Mouse (Mus musculus): Measurements from ENCODE around the gene Dock11. TPM values are rescaled to one million over a fixed set of nuclear protein-coding genes. Genes with fewer than 3 reads are reported as not detected.

Dock11 gene
- total RNA-seq (2014; fragmentation: Nextera tagmentation) (25.2 and 35.5 TPM in 2 replicates), total RNA-seq (2017) (53.4 and 92.5 TPM in 2 replicates)

DNA sequence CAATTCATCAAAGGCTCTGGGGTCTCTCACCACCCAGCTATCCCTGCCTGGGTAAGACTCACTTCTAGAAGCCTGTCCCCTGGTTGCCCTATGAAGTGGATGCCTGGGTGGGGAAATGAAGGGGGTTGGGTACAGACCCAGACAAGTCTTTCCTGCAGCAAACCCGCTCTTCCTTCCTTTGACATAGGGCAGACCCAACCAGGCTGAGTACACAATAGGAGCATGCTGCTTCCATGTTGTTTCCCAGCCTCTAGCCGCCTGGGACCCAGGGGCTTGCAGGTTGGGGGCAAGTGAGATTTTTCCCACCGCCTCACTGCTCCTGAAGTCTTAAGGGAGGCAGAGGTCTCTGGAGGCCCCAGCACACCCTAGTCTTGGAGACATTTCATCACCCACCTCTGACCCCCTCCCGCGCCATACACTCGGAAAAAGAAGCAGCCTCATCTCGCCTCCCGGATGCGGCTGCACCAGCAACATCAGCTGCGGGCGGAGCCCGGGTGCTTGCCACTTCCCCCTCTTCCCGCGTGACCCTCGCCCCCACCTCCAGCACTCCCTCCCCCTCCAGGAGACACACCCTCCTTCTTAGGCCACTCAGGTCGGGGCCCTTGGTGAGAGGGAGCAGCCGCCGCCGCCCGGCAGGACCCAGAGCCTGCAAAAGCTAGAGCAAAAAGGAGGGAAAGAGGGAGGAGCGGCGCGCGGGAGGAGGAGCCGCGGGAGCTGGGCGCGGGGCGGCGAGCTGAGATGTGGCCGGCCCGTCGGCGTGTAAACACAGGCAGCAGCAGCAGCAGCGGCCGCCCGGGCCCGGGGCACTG is at the start of gene Dock11:
Dock11 (plus strand) TSS at position 746 of the 809 bp plus-strand sequence.
- ATAC-seq (replicated peaks; ENCODE audit: low FRiP score, low TSS enrichment, poor library complexity, severe bottlenecking) = peak; percentile 88

DNA sequence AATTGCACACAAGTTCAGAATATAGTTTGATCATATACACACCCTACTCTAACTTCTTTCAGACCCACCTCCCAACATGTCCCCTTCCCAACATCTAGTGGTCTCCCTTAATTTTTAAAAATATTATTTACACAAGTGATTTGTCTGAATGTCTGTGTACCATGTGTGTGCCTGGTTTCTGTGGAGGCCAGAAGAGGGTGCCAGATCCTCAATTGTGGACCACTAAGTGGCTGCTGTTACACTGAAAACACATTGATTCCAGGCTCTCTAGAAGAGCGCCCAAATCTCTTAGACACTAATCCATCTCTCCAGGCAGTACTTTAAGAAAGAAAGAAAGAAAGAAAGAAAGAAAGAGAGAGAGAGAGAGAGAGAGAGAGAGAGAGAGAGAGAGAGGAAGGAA is 8.9 kb upstream of the Dock11 start:
- ATAC-seq (replicated peaks; ENCODE audit: low FRiP score, low TSS enrichment, poor library complexity, severe bottlenecking) = no peak

DNA sequence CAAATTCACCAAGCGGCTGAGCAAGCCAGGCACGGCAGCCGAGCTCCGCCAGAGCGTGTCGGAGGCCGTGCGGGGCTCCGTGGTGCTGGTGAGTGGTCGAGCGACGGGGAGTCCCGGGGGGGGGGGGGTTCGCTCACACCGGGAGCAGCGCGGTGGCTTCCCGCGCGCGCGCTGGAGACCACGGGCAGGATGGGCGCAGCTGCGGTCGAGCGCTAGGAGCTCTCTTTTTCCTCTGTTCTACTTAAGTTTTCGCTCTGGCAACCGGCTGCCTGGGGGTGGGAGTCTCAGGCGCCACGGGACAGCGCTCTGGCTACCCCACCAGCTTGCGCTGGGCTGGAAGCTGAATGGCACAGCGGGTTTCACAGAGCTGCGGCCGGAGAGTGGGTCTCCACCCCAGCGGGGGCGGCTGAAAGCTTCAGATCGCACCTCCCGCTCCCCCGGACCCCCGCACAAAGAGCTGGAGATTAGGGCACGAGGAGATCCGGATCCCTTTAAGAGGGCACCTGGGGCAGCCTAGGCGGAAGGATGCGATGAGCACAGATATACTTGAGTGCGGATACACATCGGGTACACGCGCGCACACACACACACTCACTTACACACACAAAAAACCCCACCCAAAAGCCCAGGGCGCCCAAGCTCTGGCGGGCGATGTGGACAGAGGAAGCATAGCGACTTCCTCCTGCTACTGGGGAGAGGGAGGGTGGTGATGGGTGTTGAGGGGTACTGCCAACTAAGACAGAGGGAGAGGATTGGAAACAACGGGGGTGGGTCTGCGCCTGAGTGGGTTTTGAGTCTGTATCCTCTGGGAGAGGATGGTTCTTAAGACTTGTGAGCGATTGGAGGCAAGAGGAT is 540 bp downstream of the Dock11 start:
- ATAC-seq (replicated peaks; ENCODE audit: low FRiP score, low TSS enrichment, poor library complexity, severe bottlenecking) = peak; percentile 37; the same call in 1 of the 2 replicates

DNA sequence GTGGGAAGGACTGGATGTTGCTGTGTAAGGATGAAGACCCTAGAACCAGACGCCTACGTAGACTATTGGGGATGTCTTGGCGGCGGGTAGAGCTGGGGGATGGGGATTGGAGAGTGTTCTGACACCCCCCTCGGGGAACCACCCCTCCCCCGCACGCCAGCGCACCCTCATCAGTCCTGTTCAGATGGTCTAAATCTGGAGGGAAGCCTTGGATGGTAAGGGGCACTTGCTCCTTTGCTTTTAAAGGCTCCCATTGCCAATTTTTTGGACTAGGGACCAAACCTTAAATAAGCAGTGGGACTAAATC is 1.1 kb downstream of the Dock11 start:
- no peak for ATAC-seq (replicated peaks; ENCODE audit: low FRiP score, low TSS enrichment, poor library complexity, severe bottlenecking)

DNA sequence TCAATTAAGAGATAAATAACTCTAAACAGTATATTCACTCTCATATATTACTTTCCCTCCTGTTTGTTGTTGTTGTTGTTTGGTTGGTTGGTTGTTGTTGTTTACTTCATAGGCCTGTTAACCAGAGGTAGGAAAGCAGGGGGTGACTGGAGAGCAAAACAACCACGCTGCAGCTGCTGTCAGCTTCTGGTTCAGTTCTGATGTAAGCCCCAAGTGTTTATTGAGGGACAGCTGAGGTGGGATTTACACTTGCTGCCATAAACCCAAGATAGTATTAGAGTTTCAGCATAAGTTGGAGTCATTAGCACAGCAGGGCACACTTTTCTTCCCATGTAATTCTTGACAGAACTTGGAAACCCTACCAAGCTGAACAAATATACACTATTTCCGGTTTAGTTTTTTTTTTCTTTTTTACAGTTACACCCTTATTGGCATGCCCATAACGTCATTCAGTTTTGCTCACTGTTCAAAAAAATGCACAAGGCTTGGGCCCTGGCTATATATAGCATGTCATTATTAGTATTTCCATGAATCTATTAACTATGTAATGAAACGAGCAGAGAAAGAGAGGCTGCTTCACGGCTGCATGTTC is 3.0 kb downstream of the Dock11 start:
- no peak for ATAC-seq (replicated peaks; ENCODE audit: low FRiP score, low TSS enrichment, poor library complexity, severe bottlenecking)

DNA sequence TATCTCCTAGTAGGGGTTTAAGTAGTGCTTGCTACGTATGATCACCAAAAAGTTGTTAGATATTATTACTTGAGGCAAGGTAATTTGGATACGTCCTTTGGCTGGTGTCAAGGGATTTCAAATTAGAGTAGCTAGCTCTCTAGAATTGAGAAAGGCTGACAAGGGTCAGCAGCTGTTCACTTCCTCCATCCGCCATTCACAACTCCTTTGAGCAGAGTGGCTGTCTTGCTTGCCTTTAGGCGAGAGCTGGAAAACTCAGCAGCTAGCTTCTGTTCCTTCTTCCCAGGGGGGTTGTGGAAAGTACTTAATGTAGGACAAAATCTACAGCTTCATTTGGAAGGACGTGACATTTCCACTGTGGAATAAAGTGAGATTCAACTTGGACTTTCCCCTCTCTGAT is 3.7 kb downstream of the Dock11 start:
- no peak for ATAC-seq (replicated peaks; ENCODE audit: low FRiP score, low TSS enrichment, poor library complexity, severe bottlenecking)

DNA sequence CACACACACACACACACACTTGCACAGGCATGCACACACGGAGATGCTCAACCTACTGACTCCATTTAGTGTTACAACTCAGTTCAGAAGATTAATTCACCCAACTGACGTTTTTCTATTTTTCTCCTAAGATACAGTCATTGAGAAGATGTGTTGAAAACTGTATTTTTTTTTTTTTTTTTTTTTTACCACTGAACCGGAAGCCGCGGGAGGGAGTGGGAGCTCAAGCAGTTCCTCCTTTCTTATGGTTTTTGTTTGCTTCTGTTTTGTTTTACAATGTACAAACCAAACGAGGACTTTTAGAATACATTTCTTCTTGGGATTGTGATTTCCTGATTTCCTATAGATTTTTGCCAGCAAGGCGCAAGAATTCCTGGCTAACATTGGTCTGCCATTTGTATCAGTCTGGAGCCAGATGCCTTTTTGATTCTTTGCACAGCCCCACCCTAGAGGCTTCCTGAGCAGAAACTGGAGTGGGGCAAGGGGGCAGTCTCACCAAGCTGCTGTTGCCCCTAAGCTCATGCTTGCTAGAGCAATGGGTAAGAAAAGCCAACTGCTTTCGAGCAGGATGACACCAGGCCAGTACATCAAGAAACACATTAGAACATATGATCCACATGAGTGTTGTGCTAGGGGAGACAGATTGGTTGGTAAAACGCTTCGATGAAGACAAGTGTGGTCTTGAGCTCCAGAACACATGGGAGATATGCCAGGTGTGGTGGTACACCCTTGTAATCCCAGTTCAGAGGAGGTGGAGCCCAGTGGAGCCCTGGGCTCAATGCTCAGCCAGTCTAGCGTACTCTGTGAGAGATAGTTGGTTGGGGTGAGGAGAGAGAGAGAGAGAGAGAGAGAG is 9.2 kb downstream of the Dock11 start:
- peak; percentile 55 for ATAC-seq (replicated peaks; ENCODE audit: low FRiP score, low TSS enrichment, poor library complexity, severe bottlenecking)

DNA sequence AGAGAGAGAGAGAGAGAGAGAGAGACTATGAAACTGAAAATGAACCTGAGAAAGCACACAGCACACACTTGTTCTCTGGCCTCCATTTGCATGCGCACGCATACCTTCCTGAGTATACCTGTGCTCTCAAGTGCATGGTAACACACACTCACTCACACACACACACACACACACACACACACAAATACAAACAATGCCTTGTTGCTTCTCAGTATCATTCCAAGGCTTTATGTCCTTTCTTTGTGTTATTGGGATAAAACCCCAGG is 9.8 kb downstream of the Dock11 start:
- no peak for ATAC-seq (replicated peaks; ENCODE audit: low FRiP score, low TSS enrichment, poor library complexity, severe bottlenecking)

DNA sequence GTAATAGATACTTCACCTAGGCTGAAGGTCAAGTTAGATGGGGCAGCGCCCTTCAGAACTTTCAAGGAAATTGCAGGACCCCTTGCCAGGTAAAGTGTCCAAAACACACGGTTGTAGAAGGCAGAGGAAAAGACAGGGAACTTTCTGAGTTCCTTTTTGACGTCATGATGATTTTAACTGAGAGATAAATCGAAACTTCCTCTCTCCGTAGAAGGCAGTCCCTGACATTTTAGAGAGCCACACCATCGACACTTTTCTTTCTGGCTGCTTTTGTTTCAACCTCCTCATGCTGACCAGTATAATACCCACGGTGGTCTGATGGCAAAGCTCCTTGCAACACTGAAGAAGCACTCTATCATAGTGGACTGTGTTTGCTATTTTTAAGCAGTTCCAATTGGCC is 15.7 kb downstream of the Dock11 start:
- no peak for ATAC-seq (replicated peaks; ENCODE audit: low FRiP score, low TSS enrichment, poor library complexity, severe bottlenecking)

DNA sequence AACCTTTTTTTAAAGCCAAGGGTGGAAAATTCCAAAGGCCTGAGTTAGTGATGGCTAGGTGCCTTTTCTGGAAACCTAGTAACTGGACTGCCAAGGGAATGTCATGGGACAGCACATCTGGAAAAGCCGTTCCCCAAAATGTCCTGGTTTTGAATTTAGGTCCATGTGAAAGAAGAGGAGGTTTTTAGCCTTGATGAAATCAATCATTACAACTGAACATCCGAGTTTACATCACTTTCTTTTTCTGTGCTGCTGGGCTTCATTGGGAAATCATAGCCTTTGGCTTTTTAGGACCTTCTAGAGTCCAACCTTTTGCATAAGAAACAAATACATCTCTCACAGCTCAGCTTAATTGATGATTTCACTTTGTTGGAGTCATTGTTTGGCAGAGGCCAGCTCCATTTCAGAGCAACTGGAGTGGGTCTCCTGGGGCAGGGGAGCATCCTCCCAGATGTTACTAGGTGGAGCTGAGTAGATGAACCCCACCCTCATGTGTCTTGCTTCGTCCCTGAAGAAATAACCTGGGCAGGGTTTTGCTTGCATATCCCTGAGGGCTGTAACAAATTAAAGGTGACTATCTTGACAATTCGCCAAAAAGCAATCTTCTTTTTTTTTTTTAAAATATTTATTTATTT is 18.2 kb downstream of the Dock11 start:
- ATAC-seq (replicated peaks; ENCODE audit: low FRiP score, low TSS enrichment, poor library complexity, severe bottlenecking) = no peak

DNA sequence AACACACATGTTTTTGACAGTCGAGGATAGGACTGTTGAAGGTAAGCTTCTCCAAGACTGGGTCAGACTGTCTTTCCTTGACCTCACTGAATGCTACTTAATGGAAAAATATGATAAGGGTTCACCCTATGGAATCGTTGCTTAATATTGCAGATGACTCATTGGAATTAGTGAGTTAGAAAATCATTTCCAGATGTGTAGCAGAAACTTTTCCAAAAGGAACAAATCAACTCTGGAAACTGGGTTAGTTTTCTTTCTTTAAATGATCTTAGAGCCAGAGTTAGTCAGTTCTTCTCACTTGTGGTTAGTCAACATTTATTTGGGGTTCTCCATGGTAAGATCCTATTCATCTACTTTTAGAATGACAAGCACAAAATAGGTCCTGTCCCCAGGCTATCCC is 30.9 kb downstream of the Dock11 start:
- no peak for ATAC-seq (replicated peaks; ENCODE audit: low FRiP score, low TSS enrichment, poor library complexity, severe bottlenecking)

DNA sequence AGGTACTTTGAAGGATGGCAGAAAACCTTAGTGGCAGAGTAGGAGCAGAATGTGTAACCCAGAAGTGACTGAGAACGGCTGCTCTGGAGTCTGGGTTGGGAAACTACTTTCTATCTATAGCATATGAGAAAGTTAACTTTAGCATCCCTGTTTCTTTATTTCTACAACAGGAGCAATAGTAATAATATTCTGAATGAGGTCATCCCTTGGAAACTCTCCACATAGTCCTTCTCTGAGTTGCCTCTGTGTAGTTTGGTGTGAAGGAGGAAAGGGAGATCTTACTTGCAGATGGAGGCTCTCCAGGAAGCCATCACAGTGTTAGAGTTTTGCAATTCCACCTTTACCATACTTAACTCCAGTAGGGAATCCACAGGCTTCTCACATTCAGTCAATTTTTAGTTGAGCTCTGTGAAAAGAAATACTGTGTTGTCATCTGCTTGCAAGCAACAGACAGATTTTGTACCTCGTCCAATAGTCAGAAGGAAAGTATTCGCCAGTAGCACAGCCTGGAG is 31.5 kb downstream of the Dock11 start:
- no peak for ATAC-seq (replicated peaks; ENCODE audit: low FRiP score, low TSS enrichment, poor library complexity, severe bottlenecking)

DNA sequence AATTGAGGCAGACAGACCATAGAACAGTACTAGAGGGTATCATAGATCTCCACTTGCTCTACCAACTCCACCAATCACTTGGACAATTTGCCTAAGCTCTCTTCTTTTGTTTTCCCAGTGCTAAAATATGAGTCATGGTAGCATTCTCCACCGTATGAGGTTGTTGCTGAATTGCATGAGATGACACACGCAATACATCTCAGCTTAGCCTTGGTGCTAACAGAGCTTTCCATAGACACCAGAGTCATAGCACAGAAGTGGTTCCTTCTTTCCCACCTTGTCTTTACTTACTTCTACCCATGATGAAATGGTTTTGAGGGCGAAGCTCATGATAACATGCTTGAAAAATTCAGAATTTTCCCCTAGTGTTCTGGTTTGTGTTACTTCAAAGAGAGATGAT is 33.3 kb downstream of the Dock11 start:
- ATAC-seq (replicated peaks; ENCODE audit: low FRiP score, low TSS enrichment, poor library complexity, severe bottlenecking) = no peak

DNA sequence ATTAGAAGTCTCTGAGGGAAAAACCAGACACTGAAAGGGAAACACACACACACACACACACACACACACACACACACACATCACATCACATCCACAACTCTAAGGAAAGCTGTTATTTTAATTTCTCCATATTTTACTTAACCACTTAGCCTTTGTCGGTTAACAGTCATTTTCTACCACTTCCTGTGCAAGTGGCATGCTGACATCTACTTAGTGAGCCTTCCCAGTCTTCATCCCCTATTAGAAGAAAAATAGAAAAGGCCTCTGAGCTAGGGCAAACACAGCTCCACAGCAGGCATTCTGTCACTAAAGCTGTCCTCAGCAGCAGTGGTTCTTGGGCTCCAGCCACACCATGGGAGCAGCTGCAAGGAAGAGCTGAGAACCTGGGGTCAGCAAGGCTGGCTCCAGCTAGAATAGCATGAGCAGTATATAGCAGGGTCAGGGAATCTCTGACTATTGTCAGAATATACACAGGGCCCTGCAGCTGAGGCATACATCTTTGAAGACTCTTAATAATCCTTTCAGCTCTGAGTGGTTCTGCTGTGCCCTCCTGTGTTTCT is 36.2 kb downstream of the Dock11 start:
- ATAC-seq (replicated peaks; ENCODE audit: low FRiP score, low TSS enrichment, poor library complexity, severe bottlenecking) = no peak

DNA sequence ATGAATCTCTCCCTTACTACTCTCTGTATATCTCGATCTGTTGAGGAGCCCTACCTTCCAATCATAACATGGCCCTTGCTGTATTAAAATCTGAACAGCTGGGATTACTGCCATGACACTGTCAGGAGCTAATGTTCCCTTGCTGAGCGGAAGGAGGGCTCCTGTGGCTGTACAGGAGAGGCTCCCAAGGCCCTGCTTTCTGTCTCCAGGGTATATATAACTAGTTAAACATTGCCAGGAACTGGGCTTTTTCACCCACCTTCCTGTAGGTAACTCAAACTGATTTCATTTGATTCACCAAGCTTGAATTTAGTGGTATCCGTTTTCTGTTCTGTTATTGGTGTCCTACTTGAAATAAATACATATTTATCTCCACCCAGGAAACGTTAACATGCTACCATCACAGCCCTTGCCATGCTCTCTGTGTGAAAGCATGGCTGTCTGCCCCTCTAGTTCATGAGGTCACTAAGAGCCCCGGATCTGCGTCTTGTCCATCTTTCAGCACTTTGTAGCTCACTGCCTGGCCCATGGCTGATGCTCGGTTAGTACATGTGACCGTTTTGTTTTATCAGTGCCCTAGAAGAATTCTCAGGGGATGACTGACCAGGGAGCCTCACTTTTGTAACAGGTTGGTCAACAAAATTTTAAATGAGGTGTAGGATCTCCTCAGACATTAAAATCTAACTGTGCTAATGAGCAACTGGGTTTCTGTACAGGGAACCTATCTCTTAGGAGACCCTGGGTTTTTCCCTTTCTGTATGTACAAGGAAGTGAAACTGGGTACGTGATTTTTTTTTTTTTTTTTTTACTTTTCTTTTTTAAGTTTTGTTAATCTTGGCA is 41.7 kb downstream of the Dock11 start:
- no peak for ATAC-seq (replicated peaks; ENCODE audit: low FRiP score, low TSS enrichment, poor library complexity, severe bottlenecking)

DNA sequence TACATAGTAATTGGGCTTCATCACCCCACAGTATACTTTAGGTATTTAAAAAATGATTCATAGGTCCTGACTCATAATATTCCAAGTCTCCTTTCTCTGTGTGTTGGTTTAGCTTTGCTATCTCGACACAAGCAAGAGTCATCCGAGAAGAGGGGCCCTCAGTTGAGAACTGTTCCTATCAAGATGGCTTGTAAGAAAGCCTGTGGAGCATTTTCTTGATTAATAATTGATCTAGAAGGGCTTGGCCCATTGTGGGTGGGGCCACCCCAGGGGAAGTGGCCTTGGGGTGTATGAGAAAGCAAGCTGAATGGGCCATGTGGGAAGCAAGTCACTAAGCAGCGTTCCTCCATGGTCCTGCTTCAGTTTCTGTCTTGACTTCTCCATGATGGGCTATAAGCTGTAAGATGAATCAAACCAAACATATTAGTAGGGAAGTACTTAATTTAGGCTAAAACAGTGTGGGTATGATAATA is 42.3 kb downstream of the Dock11 start:
- 0 out of 2 replicates have a peak, but pooled peaks have one; percentile 30 for ATAC-seq (replicated peaks; ENCODE audit: low FRiP score, low TSS enrichment, poor library complexity, severe bottlenecking)

DNA sequence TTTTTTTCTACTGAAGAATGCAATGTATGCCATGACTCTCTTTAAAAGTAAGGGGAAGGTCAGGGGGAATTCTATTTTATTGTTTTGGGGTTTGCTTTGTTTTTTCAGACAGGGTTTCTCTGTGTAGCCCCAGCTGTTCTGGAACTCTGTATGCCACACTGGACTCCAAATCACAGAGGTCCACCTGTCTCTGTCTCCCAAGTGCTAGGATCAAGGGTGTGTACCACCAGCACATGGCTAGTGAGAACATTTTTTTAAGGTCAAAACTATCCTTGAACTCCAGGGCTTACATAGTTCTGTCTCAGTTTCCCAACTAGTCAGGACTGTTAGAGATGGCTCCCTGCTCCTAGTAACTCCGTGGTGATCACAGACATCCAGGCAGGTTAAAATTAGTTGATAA is 43.3 kb downstream of the Dock11 start:
- ATAC-seq (replicated peaks; ENCODE audit: low FRiP score, low TSS enrichment, poor library complexity, severe bottlenecking) = no peak

DNA sequence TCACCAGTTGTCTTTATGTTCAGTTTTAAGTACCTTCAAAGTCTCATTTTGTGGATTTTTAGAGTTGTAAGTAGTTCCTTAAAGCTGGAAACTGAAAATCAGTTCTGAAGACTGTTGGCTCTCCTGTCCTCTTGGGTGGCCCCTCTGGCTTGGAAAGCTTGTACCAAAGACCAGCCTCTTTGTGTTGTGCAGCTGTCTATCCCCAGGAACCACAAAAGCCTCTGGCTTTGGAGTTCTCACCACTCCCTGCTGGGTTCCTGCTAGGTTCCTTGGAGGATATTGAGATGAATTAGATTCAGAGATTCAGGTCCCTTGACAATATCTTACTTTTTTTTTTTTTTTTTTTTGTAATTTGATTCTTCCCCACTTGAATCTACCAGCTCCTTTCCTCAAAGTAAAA is 44.3 kb downstream of the Dock11 start:
- ATAC-seq (replicated peaks; ENCODE audit: low FRiP score, low TSS enrichment, poor library complexity, severe bottlenecking) = no peak
